ENCODE assay signal across 22 mouse cellular contexts in genomic region chr15:81313928-81314327, GRCm38 (mm10).
"Had no signal": no experiment of that assay in that cellular context is flagged by ENCODE, and none has a peak within 500 bp of the region (broad histone marks: within the 10 kb centered on the region; RNA-seq: fewer than 3 reads in every experiment).

No protein-coding gene starts in this region.

- ATAC-seq: liver, embryonic 12.5 days; midbrain, embryonic 15.5 days had no signal

- H3K4me2 ChIP-seq: kidney, embryonic 15.5 days; limb, embryonic 12.5 days; limb, embryonic 15.5 days; liver, embryonic 12.5 days; liver, embryonic 15.5 days; lung, embryonic 15.5 days; midbrain, embryonic 15.5 days; stomach, embryonic 15.5 days had no signal

- H3K9ac ChIP-seq: kidney, embryonic 15.5 days; limb, embryonic 12.5 days; limb, embryonic 15.5 days; liver, embryonic 12.5 days; liver, embryonic 15.5 days; lung, embryonic 15.5 days; midbrain, embryonic 15.5 days; stomach, embryonic 15.5 days had no signal

- H3K36me3 ChIP-seq: midbrain, embryonic 15.5 days had no signal

- H3K4me1 ChIP-seq: kidney, embryonic 15.5 days; limb, embryonic 15.5 days; liver, embryonic 12.5 days; liver, embryonic 15.5 days; lung, embryonic 15.5 days; megakaryocyte, embryonic 14.5 days; midbrain, embryonic 10.5 days; midbrain, embryonic 15.5 days; stomach, embryonic 15.5 days had no signal

- H3K9me3 ChIP-seq: kidney, embryonic 15.5 days; limb, embryonic 15.5 days; liver, embryonic 12.5 days; liver, embryonic 15.5 days; lung, embryonic 15.5 days; midbrain, embryonic 15.5 days; stomach, embryonic 15.5 days had no signal

- H3K4me3 ChIP-seq: kidney, embryonic 15.5 days; limb, embryonic 12.5 days; limb, embryonic 15.5 days; liver, embryonic 12.5 days; liver, embryonic 15.5 days; lung, embryonic 15.5 days; megakaryocyte, embryonic 14.5 days; midbrain, embryonic 10.5 days; midbrain, embryonic 15.5 days; stomach, embryonic 15.5 days had no signal

- H3K27ac ChIP-seq: kidney, embryonic 15.5 days; limb, embryonic 12.5 days; limb, embryonic 15.5 days; liver, embryonic 12.5 days; liver, embryonic 15.5 days; lung, embryonic 15.5 days; midbrain, embryonic 10.5 days; midbrain, embryonic 15.5 days; stomach, embryonic 15.5 days had no signal

- H3K27me3 ChIP-seq: kidney, embryonic 15.5 days; limb, embryonic 12.5 days; limb, embryonic 15.5 days; liver, embryonic 12.5 days; liver, embryonic 15.5 days; lung, embryonic 15.5 days; megakaryocyte, embryonic 14.5 days; midbrain, embryonic 15.5 days; stomach, embryonic 15.5 days had no signal

- DNase-seq: kidney, adult 8-10 months; kidney, postnatal 14 days; kidney, postnatal 4 days; left cerebral cortex, postnatal 4 days; lung, adult 18-20 months; lung, postnatal 10 days; lung, postnatal 36 days; right cerebral cortex, adult 18-20 months; right cerebral cortex, postnatal 14 days; spleen, adult 18-20 months; thymus, adult 18-20 months; thymus, postnatal 36 days had no signal
